Mouse (Mus musculus) heart, postnatal 0 days (tissue): ENCODE measurements around the gene Ccdc80.

Experiments
- CTCF ChIP-seq: IDR thresholded peaks from 2 replicates; pipeline ENCODE4 v1.5.1; 2016; ENCODE audit warnings: antibody characterized with exemption, control low read depth, low read depth
- EP300 ChIP-seq: IDR thresholded peaks from 2 replicates; pipeline ENCODE4 v1.6.1; 2016; ENCODE audit warnings: antibody characterized with exemption, low read depth

DNA sequence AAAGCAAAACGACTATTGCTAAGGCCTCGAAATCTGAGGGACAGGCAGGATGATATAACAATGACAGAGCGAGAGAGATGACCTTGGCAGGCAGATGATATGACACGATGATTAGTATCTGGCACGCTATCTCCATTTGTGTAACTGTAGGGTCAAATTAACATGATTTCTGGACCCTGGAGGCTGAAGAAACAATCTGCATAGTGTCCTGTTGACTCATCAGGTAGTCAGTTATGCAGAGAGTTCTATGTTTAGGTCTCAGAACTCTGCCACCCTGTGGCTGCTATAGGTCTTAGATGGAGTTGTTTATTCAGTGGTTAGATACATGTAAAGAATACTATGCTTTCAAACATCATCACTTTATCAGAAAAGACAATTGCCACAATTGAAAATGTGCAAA lies 48.5 kb downstream of the Ccdc80 start:
- peak; percentile 42 for TF ChIP-seq CTCF
- TF ChIP-seq EP300: no peak
